Mouse (Mus musculus): ENCODE data around the gene 3110082I17Rik. TPM values are rescaled to one million over a fixed set of nuclear protein-coding genes. Genes with fewer than 3 reads are reported as not detected.

Gene 3110082I17Rik
- polyA plus RNA-seq, 1 experiment from 2014 or later: 19.5 TPM

DNA sequence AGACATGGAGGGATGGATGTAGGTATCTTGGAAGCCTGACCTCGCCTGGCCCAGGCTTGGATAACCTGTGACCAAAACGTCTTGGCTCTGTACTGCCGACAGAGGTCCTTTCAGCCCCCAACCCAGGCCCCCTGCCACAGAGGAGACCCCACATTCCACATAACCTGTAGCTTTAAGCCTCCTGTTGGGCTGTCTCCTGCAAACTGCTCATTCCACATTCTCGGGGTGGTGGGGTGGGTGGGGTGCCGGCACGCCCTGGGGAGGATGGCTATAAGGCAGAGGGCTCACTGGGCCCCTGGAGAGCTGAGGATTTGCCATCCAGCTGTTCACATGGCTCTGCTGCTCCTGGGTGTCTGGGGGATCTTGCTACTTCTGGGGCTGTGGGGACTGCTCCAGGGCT is 108.0 kb downstream of the 3110082I17Rik start, which contains the start of gene Cyp2w1:
Gene Cyp2w1, plus strand, starts transcription at position 301 of the 400 bp plus-strand sequence.
- Histone ChIP-seq H3K36me3 (no peaks in the 10 kb centered on the region), H3K27ac (no peak within 1 kb of the TSS), H3K4me2 (replicated peaks) (no peak within 1 kb of the TSS), H3K27me3 (peaks cover 7% of the 10 kb centered on the region; the same call in 1 of the 2 replicates), H3K4me3 (replicated peaks) (no peak within 1 kb of the TSS), H3K9me3 (no peaks in the 10 kb centered on the region), H3K4me1 (replicated peaks) (peaks cover 9% of the 10 kb centered on the region), H3K9ac (replicated peaks) (peak within 1 kb of the TSS; percentile 36; the same call in 1 of the 2 replicates)
- no peak for ATAC-seq
- WGBS: 68% methylated on average over 6 of the region's 6 CpGs

DNA sequence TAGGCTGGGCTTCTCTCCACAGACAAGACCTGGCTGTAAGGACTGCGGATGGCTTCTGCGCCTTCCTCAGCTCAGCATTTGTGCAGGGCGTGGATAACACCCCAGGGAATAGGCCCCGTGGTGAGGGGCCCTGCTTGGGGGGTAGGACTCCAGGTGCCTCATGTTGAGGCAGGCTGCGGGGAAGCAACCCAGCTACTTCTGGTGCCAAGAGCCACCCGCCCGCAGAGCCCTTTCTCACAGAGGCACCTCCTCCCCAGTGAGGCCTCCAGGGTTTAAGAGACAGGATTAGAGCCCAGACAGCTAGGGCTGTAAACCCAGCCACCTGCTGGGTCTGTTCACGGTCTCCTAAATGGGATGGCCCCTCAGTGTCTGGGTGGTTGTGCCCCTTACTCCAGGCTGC is 108.7 kb downstream of the 3110082I17Rik start:
- Histone ChIP-seq H3K36me3 (no peaks in the 10 kb centered on the region), H3K9me3 (no peaks in the 10 kb centered on the region), H3K9ac (replicated peaks) (peak overlapping the region; percentile 36; the same call in 1 of the 2 replicates), H3K4me1 (replicated peaks) (peaks cover 11% of the 10 kb centered on the region), H3K27me3 (peaks cover 11% of the 10 kb centered on the region; the same call in 1 of the 2 replicates), H3K4me2 (replicated peaks) (no peak overlapping the region), H3K27ac (no peak overlapping the region), H3K4me3 (replicated peaks) (no peak overlapping the region)
- WGBS: 33% methylated on average over 8 of the region's 8 CpGs
- no peak for ATAC-seq

DNA sequence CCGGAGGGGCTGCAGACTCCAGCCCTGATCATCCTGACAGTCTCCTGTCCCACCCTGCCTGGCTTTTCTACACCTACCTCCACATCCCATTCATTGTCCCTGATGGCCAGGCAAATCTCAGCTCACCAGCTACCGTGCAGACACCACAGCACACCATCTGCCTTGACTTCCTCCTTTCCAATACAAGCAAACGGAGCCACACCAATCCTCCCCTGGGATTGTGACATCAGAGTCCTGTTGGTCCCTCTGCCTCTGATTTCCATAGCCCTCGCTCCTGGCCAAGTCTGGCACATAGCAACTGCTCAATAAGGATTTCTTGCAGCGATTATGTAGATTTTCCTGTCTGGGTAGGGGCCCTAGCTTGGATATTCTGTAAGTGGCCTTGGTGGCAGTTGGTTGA is 109.2 kb downstream of the 3110082I17Rik start, which contains the start of gene Cox19:
Gene Cox19, minus strand, starts transcription at position 285 of the 400 bp plus-strand sequence.
- Histone ChIP-seq H3K9me3 (no peaks in the 10 kb centered on the region), H3K4me2 (replicated peaks) (no peak within 1 kb of the TSS), H3K27me3 (peaks cover 15% of the 10 kb centered on the region; the same call in 1 of the 2 replicates), H3K4me1 (replicated peaks) (peaks cover 11% of the 10 kb centered on the region), H3K36me3 (no peaks in the 10 kb centered on the region), H3K27ac (no peak within 1 kb of the TSS), H3K4me3 (replicated peaks) (no peak within 1 kb of the TSS), H3K9ac (replicated peaks) (peak within 1 kb of the TSS; percentile 36)
- ATAC-seq: no peak
- WGBS: 52% methylated on average over 5 of the region's 5 CpGs

DNA sequence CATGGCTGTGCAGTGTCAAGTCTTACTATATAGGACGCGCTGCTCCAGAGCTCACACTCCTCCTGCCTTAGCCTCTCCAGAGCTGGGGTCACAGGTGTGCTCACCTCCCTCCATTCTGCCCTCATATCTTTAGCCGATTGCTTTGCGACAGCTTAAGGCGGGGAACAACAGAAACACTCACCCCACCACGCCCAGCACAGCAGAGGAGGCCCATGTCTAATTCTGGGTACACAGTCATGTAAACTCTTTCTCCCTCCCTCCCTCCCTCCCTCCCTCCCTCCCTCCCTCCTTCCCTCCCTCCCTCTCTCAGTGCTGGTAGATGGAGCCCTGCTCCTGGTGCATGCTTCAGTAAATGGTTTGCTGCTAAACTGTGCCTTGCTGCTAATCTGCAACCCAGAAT is 110.6 kb downstream of the 3110082I17Rik start:
- Histone ChIP-seq H3K9ac (replicated peaks) (no peak overlapping the region), H3K9me3 (no peaks in the 10 kb centered on the region), H3K27ac (no peak overlapping the region), H3K4me2 (replicated peaks) (no peak overlapping the region), H3K4me3 (replicated peaks) (no peak overlapping the region), H3K4me1 (replicated peaks) (peaks cover 16% of the 10 kb centered on the region), H3K27me3 (peaks cover 15% of the 10 kb centered on the region; the same call in 1 of the 2 replicates), H3K36me3 (no peaks in the 10 kb centered on the region)
- WGBS: 78% methylated on average over 6 of the region's 6 CpGs
- no peak for ATAC-seq

- H3K9ac ChIP-seq (replicated peaks): 0 out of 2 replicates have a peak overlapping the region, but pooled peaks have one; percentile 3
- H3K4me3 ChIP-seq (replicated peaks): no peak overlapping the region
- peaks cover 8% of the 10 kb centered on the region for H3K36me3 ChIP-seq
- 0 out of 2 replicates have a peak, but pooled peaks cover 12% of the 10 kb centered on the region for H3K27me3 ChIP-seq
- no peak overlapping the region for H3K4me2 ChIP-seq (replicated peaks)
- WGBS: 54% methylated on average over 1 of the region's 1 CpGs
- no peaks in the 10 kb centered on the region for H3K9me3 ChIP-seq
- ATAC-seq: no peak
- no peak overlapping the region for H3K27ac ChIP-seq
- peaks cover 33% of the 10 kb centered on the region for H3K4me1 ChIP-seq (replicated peaks)
Measured at GRCm38 (mm10) chr5:139347225-139347624, 113.1 kb downstream of the 3110082I17Rik start.

DNA sequence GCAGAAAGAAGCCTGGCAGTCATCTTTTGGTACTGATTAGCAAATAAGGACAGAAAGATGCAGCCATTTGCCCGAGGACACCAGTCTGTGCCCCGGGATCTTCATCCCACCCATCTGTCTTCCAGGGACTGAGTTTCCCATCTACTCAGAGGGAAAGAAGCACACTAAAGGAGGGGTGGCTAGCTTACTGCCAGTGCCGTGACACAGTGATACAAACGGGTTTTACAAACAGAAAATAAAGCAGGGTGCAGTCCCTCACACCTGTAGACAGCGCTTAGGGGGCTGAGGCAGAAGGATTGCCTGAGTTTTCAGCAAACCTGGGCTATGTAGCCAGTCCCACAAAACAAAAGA is 115.0 kb downstream of the 3110082I17Rik start:
- 9% methylated on average over 5 of the region's 5 CpGs for WGBS
- Histone ChIP-seq H3K9me3 (no peaks in the 10 kb centered on the region), H3K9ac (replicated peaks) (0 out of 2 replicates have a peak overlapping the region, but pooled peaks have one; percentile 20), H3K4me2 (replicated peaks) (peak overlapping the region; percentile 96), H3K36me3 (peaks cover 24% of the 10 kb centered on the region), H3K4me3 (replicated peaks) (peak overlapping the region; percentile 75), H3K4me1 (replicated peaks) (peaks cover 24% of the 10 kb centered on the region), H3K27ac (no peak overlapping the region), H3K27me3 (0 out of 2 replicates have a peak, but pooled peaks cover 7% of the 10 kb centered on the region)
- peak; percentile 53 for ATAC-seq

- Histone ChIP-seq H3K9ac (replicated peaks) (peak overlapping the region; percentile 88), H3K36me3 (peaks cover 29% of the 10 kb centered on the region), H3K27ac (peak overlapping the region; percentile 80), H3K4me2 (replicated peaks) (peak overlapping the region; percentile 96), H3K4me1 (replicated peaks) (peaks cover 24% of the 10 kb centered on the region), H3K9me3 (no peaks in the 10 kb centered on the region), H3K4me3 (replicated peaks) (peak overlapping the region; percentile 75), H3K27me3 (0 out of 2 replicates have a peak, but pooled peaks cover 7% of the 10 kb centered on the region)
- ATAC-seq: peak; percentile 90
- WGBS: under 1% methylated on average over 33 of the region's 33 CpGs
Measured at GRCm38 (mm10) chr5:139344687-139345363, 115.5 kb downstream of the 3110082I17Rik start.

DNA sequence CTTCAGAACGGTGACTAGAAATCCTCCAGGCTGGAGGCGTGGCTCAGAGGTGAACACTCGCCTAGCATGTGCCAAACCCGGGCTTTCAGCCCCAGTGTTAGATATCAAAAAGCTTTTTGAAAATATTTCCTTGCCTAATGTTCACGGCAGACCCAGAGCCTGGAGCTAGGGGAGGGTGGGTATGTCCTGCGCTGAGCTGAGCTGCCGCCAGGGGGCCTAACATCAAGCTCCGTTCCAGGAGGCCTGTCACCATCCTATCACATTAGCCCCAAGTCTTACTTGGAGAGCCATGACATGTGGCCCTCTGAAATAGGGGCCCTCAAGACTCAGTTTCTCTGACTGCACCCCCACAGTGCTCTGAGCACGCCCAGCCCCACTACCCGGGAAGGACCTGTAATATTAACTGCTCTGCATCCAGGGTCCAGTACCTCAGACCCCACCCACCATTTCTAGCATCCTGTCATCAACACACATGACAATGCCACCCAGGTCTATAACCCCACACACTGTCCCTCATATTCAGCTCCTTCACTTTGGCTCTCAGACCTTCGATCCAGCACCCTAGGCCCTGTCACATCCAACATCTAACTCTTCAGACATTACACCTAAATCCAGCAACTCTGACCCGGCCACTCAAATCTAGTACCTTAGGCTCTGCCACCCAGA is 116.2 kb downstream of the 3110082I17Rik start:
- 8% methylated on average over 12 of the region's 12 CpGs for WGBS

DNA sequence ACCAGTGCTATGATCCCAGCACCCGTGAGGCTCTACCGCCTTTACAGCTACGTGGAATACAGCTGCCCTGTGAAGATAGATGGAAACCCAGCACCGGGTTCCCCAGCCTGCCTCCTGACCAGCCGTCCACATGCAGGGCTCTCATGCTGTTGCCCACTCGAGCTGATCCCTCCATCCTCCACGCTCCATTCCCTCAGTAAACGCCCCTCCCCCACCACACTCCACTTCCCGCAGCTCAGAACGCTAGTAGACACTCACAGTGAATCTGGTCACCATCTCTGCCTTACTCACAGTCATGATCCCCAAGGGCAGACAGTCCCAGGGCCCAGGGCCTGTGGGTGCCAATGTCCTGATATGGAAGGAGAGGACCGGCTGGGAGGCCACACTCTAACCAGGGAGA is 121.4 kb downstream of the 3110082I17Rik start:
- no peak overlapping the region for H3K4me2 ChIP-seq (replicated peaks)
- H3K27me3 ChIP-seq: no peaks in the 10 kb centered on the region
- peaks cover 16% of the 10 kb centered on the region for H3K4me1 ChIP-seq (replicated peaks)
- peaks cover 82% of the 10 kb centered on the region for H3K36me3 ChIP-seq
- no peak overlapping the region for H3K9ac ChIP-seq (replicated peaks)
- 80% methylated on average over 11 of the region's 11 CpGs for WGBS
- no peak overlapping the region for H3K4me3 ChIP-seq (replicated peaks)
- no peak overlapping the region for H3K27ac ChIP-seq
- ATAC-seq: no peak
- H3K9me3 ChIP-seq: no peaks in the 10 kb centered on the region

More for the DNA sequence above, 116.2 kb downstream of the 3110082I17Rik start:
- Histone ChIP-seq H3K9ac (replicated peaks) (peak overlapping the region; percentile 88), H3K36me3 (peaks cover 36% of the 10 kb centered on the region), H3K4me2 (replicated peaks) (peak overlapping the region; percentile 96), H3K9me3 (no peaks in the 10 kb centered on the region), H3K4me3 (replicated peaks) (peak overlapping the region; percentile 75), H3K4me1 (replicated peaks) (peaks cover 24% of the 10 kb centered on the region), H3K27ac (peak overlapping the region; percentile 80), H3K27me3 (0 out of 2 replicates have a peak, but pooled peaks cover 7% of the 10 kb centered on the region)
- peak; percentile 79 for ATAC-seq

DNA sequence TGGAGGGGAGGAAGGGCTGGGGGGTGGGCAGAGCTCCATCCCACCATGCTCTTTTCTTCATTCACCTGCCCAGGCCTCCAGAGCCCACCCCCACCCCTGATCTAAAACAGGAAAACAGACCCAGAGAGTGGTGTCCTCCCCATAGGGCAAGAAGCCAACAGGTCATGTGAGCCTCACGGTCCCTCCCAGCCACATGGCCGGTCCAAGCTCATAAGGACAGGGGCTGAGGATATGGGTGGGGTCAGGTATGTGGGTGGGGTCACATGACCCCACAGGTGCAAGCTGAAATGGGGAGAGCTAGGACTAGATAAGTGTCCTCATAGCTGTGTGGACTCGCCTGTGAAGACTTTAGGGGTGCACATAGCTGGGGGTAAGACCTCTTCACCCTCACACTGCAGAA is 121.9 kb downstream of the 3110082I17Rik start:
- Histone ChIP-seq H3K4me3 (replicated peaks) (no peak overlapping the region), H3K27ac (no peak overlapping the region), H3K27me3 (no peaks in the 10 kb centered on the region), H3K36me3 (peaks cover 82% of the 10 kb centered on the region), H3K9me3 (no peaks in the 10 kb centered on the region), H3K4me1 (replicated peaks) (peaks cover 11% of the 10 kb centered on the region), H3K9ac (replicated peaks) (no peak overlapping the region), H3K4me2 (replicated peaks) (no peak overlapping the region)
- no peak for ATAC-seq
- WGBS: 83% methylated on average over 3 of the region's 3 CpGs

- Histone ChIP-seq H3K4me1 (replicated peaks) (peaks cover 6% of the 10 kb centered on the region), H3K36me3 (peaks cover 81% of the 10 kb centered on the region)
- ATAC-seq: no peak; the same call in 1 of the 2 replicates
Measured at GRCm38 (mm10) chr5:139337826-139338370, 122.4 kb downstream of the 3110082I17Rik start.

GRCm38 (mm10) chr5:139335634-139336033 is 124.7 kb downstream of the 3110082I17Rik start:
- Histone ChIP-seq H3K36me3 (peaks cover 60% of the 10 kb centered on the region), H3K27me3 (peaks cover 7% of the 10 kb centered on the region; the same call in 1 of the 2 replicates), H3K9ac (replicated peaks) (no peak overlapping the region), H3K9me3 (no peaks in the 10 kb centered on the region), H3K4me2 (replicated peaks) (no peak overlapping the region), H3K4me3 (replicated peaks) (no peak overlapping the region), H3K4me1 (replicated peaks) (peaks cover 4% of the 10 kb centered on the region; the same call in 1 of the 2 replicates), H3K27ac (no peak overlapping the region)
- ATAC-seq: peak; percentile 43
- 95% methylated on average over 4 of the region's 4 CpGs for WGBS

More at GRCm38 (mm10) chr5:139337826-139338370, 122.4 kb downstream of the 3110082I17Rik start:
- Histone ChIP-seq H3K4me3 (replicated peaks) (no peak overlapping the region), H3K27ac (no peak overlapping the region), H3K27me3 (no peaks in the 10 kb centered on the region), H3K4me2 (replicated peaks) (no peak overlapping the region), H3K9me3 (no peaks in the 10 kb centered on the region), H3K9ac (replicated peaks) (no peak overlapping the region)
- WGBS: 87% methylated on average over 13 of the region's 13 CpGs
